Mouse (Mus musculus) forebrain, postnatal 0 days (tissue): ENCODE data around the gene Pnpla2. TPM values are rescaled to one million over a fixed set of nuclear protein-coding genes. Genes with fewer than 3 reads are reported as not detected.
A peak's percentile ranks its signal among the peaks of the same experiment; 100 is the strongest.
"Not testable (repeated sequence)": the region's sequence is repeated elsewhere in the genome, so short reads cannot be mapped to it uniquely, and the experiment has no call there.

ENCODE experiments used
- ATAC-seq: fragments of 200-750 bp; cut with Nextera tagmentation; 2 replicates; pipeline ENCODE4 v1.8.0; 2017; ENCODE audit warnings: mild to moderate bottlenecking, moderate library complexity
- DNase-seq: peaks from one replicate; pipeline ENCODE4 v3.0.0-alpha.2; 2015
- H3K27ac ChIP-seq: fragments of 300-500 bp; sonication (generic); 2 replicates; pipeline ENCODE4 v1.5.1; 2014; ENCODE audit warnings: low read depth, mild to moderate bottlenecking, antibody characterized with exemption, low read length, moderate library complexity, mixed read lengths
- H3K27me3 ChIP-seq: fragments of 300-500 bp; sonication (generic); 2 replicates; pipeline ENCODE4 v1.6.1; 2014; ENCODE audit warnings: mild to moderate bottlenecking, low read length, mixed read lengths; ENCODE audit not compliant: insufficient read depth
- H3K36me3 ChIP-seq: fragments of 300-500 bp; sonication (generic); 2 replicates; pipeline ENCODE4 v1.6.1; 2014; ENCODE audit warnings: mild to moderate bottlenecking, moderate library complexity; ENCODE audit not compliant: insufficient read depth
- H3K4me1 ChIP-seq: fragments of 300-500 bp; sonication (generic); 2 replicates; pipeline ENCODE4 v1.6.1; 2014; ENCODE audit warnings: antibody characterized with exemption; ENCODE audit not compliant: insufficient read depth
- H3K4me2 ChIP-seq: fragments of 300-500 bp; sonication (generic); 2 replicates; pipeline ENCODE4 v1.6.1; 2014; ENCODE audit warnings: low read depth, mild to moderate bottlenecking, moderate library complexity
- H3K4me3 ChIP-seq: fragments of 300-500 bp; sonication (generic); 2 replicates; pipeline ENCODE4 v1.5.1; 2014; ENCODE audit warnings: low read depth, low read length, mixed read lengths
- H3K9ac ChIP-seq: fragments of 300-500 bp; sonication (generic); 2 replicates; pipeline ENCODE4 v1.6.1; 2014; ENCODE audit warnings: mild to moderate bottlenecking
- H3K9me3 ChIP-seq: fragments of 300-500 bp; sonication (generic); 2 replicates; pipeline ENCODE4 v1.6.1; 2016; ENCODE audit warnings: low read length
- CTCF ChIP-seq: sonication (generic); IDR thresholded peaks from 2 replicates; pipeline ENCODE4 v1.5.1; 2016; ENCODE audit warnings: antibody characterized with exemption, control low read depth, low read depth
- WGBS: fragments of 180-500 bp; shearing (Covaris S2); extraction: QIAGEN DNeasy Blood & Tissue Kit; methylation state at CpG from one replicate; pipeline ENCODE4 v1.1.7; 2014; 5-methylcytosine and 5-hydroxymethylcytosine counted together
- polyA plus RNA-seq: library from polyadenylated mRNA; unstranded; fragments of >200 nt; fragmentation: Nextera tagmentation; extraction: Ambion mirVana; gene quantifications from 2 replicates; pipeline ENCODE4 v1.2.1, GENCODE M21; 2015
- total RNA-seq: library from RNA; depleted of rRNA; stranded (reverse); fragments of >200 nt; gene quantifications from 2 replicates; pipeline ENCODE4 v1.2.3, GENCODE M21; 2014

Pnpla2 gene
- total and polyA plus RNA-seq, 2 experiments from 2014 or later: 7.7 to 22.4 TPM

GRCm38 (mm10) chr7:141441460-141441859 is 13.5 kb upstream of the Pnpla2 start:
- WGBS: 93% methylated on average over 9 of the region's 9 CpGs
- no peak for ATAC-seq

GRCm38 (mm10) chr7:141442199-141442598 is 12.8 kb upstream of the Pnpla2 start:
- 94% methylated on average over 13 of the region's 13 CpGs for WGBS
- no peak overlapping the region for H3K4me2 ChIP-seq
- peaks cover 6% of the 10 kb centered on the region for H3K36me3 ChIP-seq
- H3K27ac ChIP-seq: no peak overlapping the region
- peaks cover 14% of the 10 kb centered on the region for H3K4me1 ChIP-seq
- no peak for DNase-seq
- H3K9me3 ChIP-seq: no peaks in the 10 kb centered on the region
- no peak overlapping the region for H3K4me3 ChIP-seq
- H3K27me3 ChIP-seq: no peaks in the 10 kb centered on the region
- H3K9ac ChIP-seq: no peak overlapping the region
- TF ChIP-seq CTCF: no peak
- ATAC-seq: no peak

More at GRCm38 (mm10) chr7:141441460-141441859, 13.5 kb upstream of the Pnpla2 start:
- no peak overlapping the region for H3K4me3 ChIP-seq
- H3K9me3 ChIP-seq: no peaks in the 10 kb centered on the region
- TF ChIP-seq CTCF: no peak
- peaks cover 6% of the 10 kb centered on the region for H3K36me3 ChIP-seq
- peaks cover 12% of the 10 kb centered on the region for H3K4me1 ChIP-seq
- H3K9ac ChIP-seq: no peak overlapping the region
- no peak for DNase-seq
- H3K4me2 ChIP-seq: no peak overlapping the region
- no peaks in the 10 kb centered on the region for H3K27me3 ChIP-seq
- H3K27ac ChIP-seq: no peak overlapping the region

- Histone ChIP-seq H3K27me3 (no peaks in the 10 kb centered on the region), H3K4me2 (peak overlapping the region; percentile 62), H3K27ac (no peak overlapping the region), H3K36me3 (peaks cover 6% of the 10 kb centered on the region), H3K4me3 (peak overlapping the region; percentile 36), H3K4me1 (peaks cover 9% of the 10 kb centered on the region), H3K9me3 (no peaks in the 10 kb centered on the region), H3K9ac (peak overlapping the region; percentile 37)
- 19% methylated on average over 12 of the region's 12 CpGs for WGBS
- ATAC-seq: no peak
- DNase-seq: peak; percentile 33
- TF ChIP-seq CTCF: peak; percentile 42; the same call in 1 of the 2 replicates
These were observed 11.7 kb upstream of the Pnpla2 start for GRCm38 (mm10) chr7:141443081-141443821.

- H3K27ac ChIP-seq: no peak within 1 kb of the TSS
- no peaks in the 10 kb centered on the region for H3K27me3 ChIP-seq
- peaks cover 6% of the 10 kb centered on the region for H3K36me3 ChIP-seq
- peak within 1 kb of the TSS; percentile 37 for H3K9ac ChIP-seq
- ATAC-seq: peak; percentile 23; the same call in 1 of the 2 replicates
- no peak for TF ChIP-seq CTCF
- peak within 1 kb of the TSS; percentile 62 for H3K4me2 ChIP-seq
- DNase-seq: peak; percentile 72
- peaks cover 11% of the 10 kb centered on the region; the same call in 1 of the 2 replicates for H3K4me1 ChIP-seq
- H3K4me3 ChIP-seq: peak within 1 kb of the TSS; percentile 36
- no peaks in the 10 kb centered on the region for H3K9me3 ChIP-seq
- under 1% methylated on average over 25 of the region's 25 CpGs for WGBS
These were observed 11.2 kb upstream of the Pnpla2 start, which contains the start of gene Pidd1 for GRCm38 (mm10) chr7:141443828-141444237. Gene Pidd1, minus strand, starts transcription at chr7:141444025.

- 91% methylated on average over 3 of the region's 3 CpGs for WGBS
- not testable (repeated sequence) for DNase-seq, H3K9ac ChIP-seq, H3K4me2 ChIP-seq, H3K27me3 ChIP-seq, H3K4me3 ChIP-seq, H3K27ac ChIP-seq, ATAC-seq, H3K9me3 ChIP-seq
- Histone ChIP-seq H3K36me3 (peaks cover 22% of the 10 kb centered on the region), H3K4me1 (peaks cover 11% of the 10 kb centered on the region; the same call in 1 of the 2 replicates)
These were observed 8.6 kb upstream of the Pnpla2 start for GRCm38 (mm10) chr7:141446374-141446773.

GRCm38 (mm10) chr7:141447110-141447991 is 7.6 kb upstream of the Pnpla2 start, which contains the start of gene Rplp2:
Gene Rplp2, plus strand, starts transcription at chr7:141447370.
- WGBS: 1% methylated on average over 63 of the region's 63 CpGs

More at GRCm38 (mm10) chr7:141447110-141447991, 7.6 kb upstream of the Pnpla2 start, which contains the start of gene Rplp2:
- TF ChIP-seq CTCF: peak; percentile 33
- Histone ChIP-seq H3K9ac (peak within 1 kb of the TSS; percentile 78), H3K36me3 (peaks cover 32% of the 10 kb centered on the region), H3K27me3 (no peaks in the 10 kb centered on the region), H3K9me3 (no peaks in the 10 kb centered on the region), H3K27ac (peak within 1 kb of the TSS; percentile 88), H3K4me1 (peaks cover 11% of the 10 kb centered on the region; the same call in 1 of the 2 replicates), H3K4me2 (peak within 1 kb of the TSS; percentile 66), H3K4me3 (peak within 1 kb of the TSS; percentile 66)
- DNase-seq: peak; percentile 95
- peak; percentile 96 for ATAC-seq
